Mouse (Mus musculus): ENCODE results near the gene Dok3.

Dok3 gene

GRCm38 (mm10) chr13:55473961-55474360 is 55.1 kb downstream of the Dok3 start:
- no peak for DNase-seq

Measured in cerebellum, adult 9-11 months (tissue).